Mouse (Mus musculus) kidney, embryonic 14.5 days (tissue): ENCODE measurements at regions not wholly inside any gene's neighbourhood (a gene's known extent, or its start where the extent isn't known, plus 50 kb on each side); places are given as distances from the start of the nearest gene placed in this dataset.

ENCODE experiments used
- ATAC-seq: fragments of 200-750 bp; cut with Nextera tagmentation; 2 replicates; pipeline ENCODE4 v1.8.0; 2017; ENCODE audit warnings: moderate number of reproducible peaks, mild to moderate bottlenecking, moderate TSS enrichment, moderate library complexity; ENCODE audit not compliant: low FRiP score, low TSS enrichment
- H3K27ac ChIP-seq: fragments of 300-500 bp; sonication (generic); 2 replicates; pipeline ENCODE4 v1.5.1; 2014; ENCODE audit warnings: low read depth, mild to moderate bottlenecking, low read length, moderate library complexity, mixed read lengths
- H3K27me3 ChIP-seq: fragments of 300-500 bp; sonication (generic); 2 replicates; pipeline ENCODE4 v1.6.1; 2014; ENCODE audit warnings: mild to moderate bottlenecking, low read length; ENCODE audit not compliant: control insufficient read depth, insufficient read depth
- H3K36me3 ChIP-seq: fragments of 300-500 bp; sonication (generic); 2 replicates; pipeline ENCODE4 v1.6.1; 2014; ENCODE audit warnings: low read length, mixed read lengths; ENCODE audit not compliant: control insufficient read depth, insufficient read depth
- H3K4me1 ChIP-seq: fragments of 300-500 bp; sonication (generic); 2 replicates; pipeline ENCODE4 v1.6.1; 2014; ENCODE audit warnings: low read length, mixed read lengths; ENCODE audit not compliant: control insufficient read depth, insufficient read depth
- H3K4me2 ChIP-seq: fragments of 300-500 bp; sonication (generic); replicated peaks from 2 replicates; pipeline ENCODE4 v1.6.1; 2014; ENCODE audit warnings: low read depth, mild to moderate bottlenecking, low read length
- H3K4me3 ChIP-seq: fragments of 300-500 bp; sonication (generic); 2 replicates; pipeline ENCODE4 v1.5.1; 2014; ENCODE audit warnings: mild to moderate bottlenecking, low read length
- H3K9ac ChIP-seq: fragments of 300-500 bp; sonication (generic); 2 replicates; pipeline ENCODE4 v1.6.1; 2014; ENCODE audit warnings: low read depth, mild to moderate bottlenecking, low read length, moderate library complexity
- H3K9me3 ChIP-seq: fragments of 300-500 bp; sonication (generic); 2 replicates; pipeline ENCODE4 v1.6.1; 2016; ENCODE audit warnings: low read length; ENCODE audit not compliant: control insufficient read depth
- WGBS: fragments of 180-500 bp; shearing (Covaris S2); extraction: QIAGEN DNeasy Blood & Tissue Kit; methylation state at CpG from one replicate; pipeline ENCODE4 v1.1.7; 2014; 5-methylcytosine and 5-hydroxymethylcytosine counted together

DNA sequence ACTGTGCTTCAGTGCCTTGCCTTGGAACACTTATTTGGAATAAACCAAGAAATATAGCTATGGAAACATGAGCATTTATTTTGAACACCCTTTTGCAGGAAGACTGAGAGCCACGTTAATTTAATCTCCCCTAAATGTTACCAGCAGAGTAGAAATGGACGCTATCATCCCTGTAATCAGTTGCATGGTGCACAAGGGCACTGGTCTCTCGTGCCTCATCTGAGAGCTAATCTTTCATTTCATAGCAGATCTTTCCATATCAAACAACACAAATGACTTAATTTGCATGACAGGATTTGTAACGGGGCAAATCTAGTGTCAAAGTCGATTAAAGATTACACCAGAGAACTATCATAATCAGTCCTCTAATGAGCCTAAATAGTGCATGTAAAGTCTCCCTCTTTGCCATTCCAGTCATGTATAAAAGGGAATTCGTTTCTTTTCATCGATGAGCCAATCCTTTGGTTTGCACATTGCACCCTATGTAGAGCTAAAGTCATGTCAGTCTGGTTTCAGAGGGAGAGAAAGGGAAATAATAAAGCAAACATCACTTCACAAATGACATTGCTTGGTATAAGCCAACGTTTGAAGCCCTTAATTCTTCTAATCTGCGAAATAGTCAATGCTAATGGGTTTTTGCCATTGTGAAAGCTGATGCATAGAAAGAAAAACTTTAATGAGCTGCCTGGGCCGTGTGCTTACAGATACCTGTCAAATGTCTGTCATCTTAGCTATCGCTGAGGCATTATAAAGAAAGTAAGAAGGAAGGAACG is 198.7 kb upstream of the Sp8 start:
- Histone ChIP-seq H3K27me3 (no peaks in the 10 kb centered on the region), H3K4me3 (no peak overlapping the region), H3K4me1 (no peaks in the 10 kb centered on the region), H3K27ac (no peak overlapping the region), H3K9me3 (no peaks in the 10 kb centered on the region), H3K4me2 (no peak overlapping the region), H3K36me3 (no peaks in the 10 kb centered on the region), H3K9ac (no peak overlapping the region)
- 84% methylated on average over 12 of the region's 12 CpGs for WGBS
- no peak for ATAC-seq

DNA sequence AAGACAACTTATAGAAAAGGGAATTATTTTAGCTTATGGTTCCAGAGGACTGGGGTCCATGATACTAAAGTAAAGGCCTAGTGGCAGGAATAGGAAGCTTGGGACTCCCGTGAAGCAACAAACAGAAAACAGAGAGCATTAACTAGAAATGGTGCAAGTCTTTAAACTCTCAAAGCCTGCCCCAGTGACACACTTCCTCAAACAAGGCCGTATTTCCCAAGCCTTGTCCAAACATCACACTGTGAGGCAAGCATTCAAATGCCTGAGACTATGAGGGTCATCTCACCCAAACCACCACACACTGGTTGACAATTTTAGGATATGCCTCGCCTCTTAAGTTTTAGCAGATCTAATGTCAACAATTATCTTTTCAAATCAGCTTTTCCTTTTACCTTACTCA is 205.2 kb upstream of the Sp8 start:
- Histone ChIP-seq H3K9me3 (no peaks in the 10 kb centered on the region), H3K36me3 (no peaks in the 10 kb centered on the region), H3K27me3 (no peaks in the 10 kb centered on the region), H3K4me2 (no peak overlapping the region), H3K4me1 (no peaks in the 10 kb centered on the region), H3K9ac (no peak overlapping the region), H3K4me3 (no peak overlapping the region), H3K27ac (no peak overlapping the region)
- no peak for ATAC-seq
- WGBS = 69% methylated on average over 3 of the region's 3 CpGs

DNA sequence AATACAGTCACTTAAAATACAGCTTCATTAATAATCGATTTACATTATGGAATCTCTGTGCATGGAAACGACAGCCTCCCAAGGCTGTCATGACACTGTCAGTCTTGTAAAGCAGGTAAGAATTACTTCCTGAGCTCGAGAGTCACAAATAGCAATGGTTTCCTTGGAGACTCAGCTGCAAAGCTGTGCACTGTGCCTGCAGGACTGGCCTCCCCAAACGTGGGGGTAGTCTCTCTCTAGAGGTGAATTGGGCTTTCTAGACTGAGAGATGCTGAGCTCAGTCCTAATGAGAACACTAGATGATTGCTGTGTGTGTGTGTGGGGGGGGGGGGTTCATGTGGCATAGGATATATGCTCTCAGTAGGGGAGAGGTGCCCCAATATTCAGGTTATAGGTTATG is 208.9 kb upstream of the Sp8 start:
- H3K27me3 ChIP-seq = no peaks in the 10 kb centered on the region
- WGBS = 48% methylated on average over 4 of the region's 4 CpGs
- no peaks in the 10 kb centered on the region for H3K36me3 ChIP-seq
- no peak for ATAC-seq
- no peaks in the 10 kb centered on the region for H3K4me1 ChIP-seq
- no peak overlapping the region for H3K27ac ChIP-seq
- H3K4me2 ChIP-seq = no peak overlapping the region
- 0 out of 2 replicates have a peak, but pooled peaks cover 2% of the 10 kb centered on the region for H3K9me3 ChIP-seq
- H3K9ac ChIP-seq = no peak overlapping the region
- no peak overlapping the region for H3K4me3 ChIP-seq

DNA sequence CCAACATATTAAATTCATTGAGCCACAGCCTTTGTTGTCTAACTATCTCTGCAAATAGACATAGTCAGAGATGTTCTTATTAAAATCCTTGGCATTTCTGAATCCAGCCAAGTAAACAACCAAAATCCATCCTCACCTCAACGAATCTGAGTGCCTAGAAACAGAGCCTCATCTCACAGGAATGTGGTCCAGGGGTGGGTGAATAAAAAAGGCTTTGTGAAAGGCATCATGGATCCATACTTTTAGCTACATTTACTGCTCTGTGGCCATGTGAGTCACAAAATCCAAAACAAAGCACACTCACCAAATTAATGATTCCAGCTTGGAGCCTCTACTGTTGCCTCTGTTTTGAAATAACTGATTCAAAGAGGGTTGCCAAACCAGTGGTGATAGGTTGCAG is 210.7 kb upstream of the Sp8 start:
- Histone ChIP-seq H3K9ac (no peak overlapping the region), H3K27ac (no peak overlapping the region), H3K4me1 (no peaks in the 10 kb centered on the region), H3K9me3 (0 out of 2 replicates have a peak, but pooled peaks cover 2% of the 10 kb centered on the region), H3K36me3 (no peaks in the 10 kb centered on the region), H3K4me2 (no peak overlapping the region), H3K27me3 (no peaks in the 10 kb centered on the region), H3K4me3 (no peak overlapping the region)
- 76% methylated on average over 1 of the region's 1 CpGs for WGBS
- no peak for ATAC-seq

DNA sequence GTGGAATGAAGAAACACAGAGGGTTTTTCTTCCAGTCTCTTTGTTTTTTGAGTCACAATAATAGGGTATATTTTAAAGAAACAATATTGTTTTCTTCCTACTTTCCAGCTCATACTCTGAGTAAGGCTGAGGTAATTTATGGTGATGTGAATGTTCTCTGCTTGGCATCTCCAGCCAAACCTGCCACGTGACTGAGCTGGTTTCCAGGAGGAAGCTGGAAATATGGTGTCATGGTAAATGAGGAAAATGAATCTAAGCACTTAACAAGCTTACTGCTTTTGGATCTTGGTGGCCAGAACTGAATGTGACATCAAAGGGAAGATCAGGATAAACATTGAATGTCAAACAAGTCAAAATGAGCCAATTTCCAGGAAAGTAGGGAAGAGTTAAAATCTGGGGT is 215.8 kb upstream of the Sp8 start:
- Histone ChIP-seq H3K4me2 (no peak overlapping the region), H3K4me1 (no peaks in the 10 kb centered on the region), H3K27me3 (no peaks in the 10 kb centered on the region), H3K4me3 (no peak overlapping the region), H3K9ac (no peak overlapping the region), H3K27ac (no peak overlapping the region), H3K9me3 (0 out of 2 replicates have a peak, but pooled peaks cover 2% of the 10 kb centered on the region), H3K36me3 (no peaks in the 10 kb centered on the region)
- ATAC-seq = no peak
- 61% methylated on average over 1 of the region's 1 CpGs for WGBS

- Histone ChIP-seq H3K4me2 (no peak overlapping the region), H3K27ac (no peak overlapping the region), H3K4me1 (no peaks in the 10 kb centered on the region), H3K27me3 (no peaks in the 10 kb centered on the region), H3K9ac (no peak overlapping the region), H3K9me3 (no peaks in the 10 kb centered on the region), H3K36me3 (no peaks in the 10 kb centered on the region), H3K4me3 (no peak overlapping the region)
- WGBS = 48% methylated on average over 1 of the region's 1 CpGs
- no peak for ATAC-seq
These were observed 224.2 kb upstream of the Sp8 start for GRCm38 (mm10) chr12:118621697-118622485.

DNA sequence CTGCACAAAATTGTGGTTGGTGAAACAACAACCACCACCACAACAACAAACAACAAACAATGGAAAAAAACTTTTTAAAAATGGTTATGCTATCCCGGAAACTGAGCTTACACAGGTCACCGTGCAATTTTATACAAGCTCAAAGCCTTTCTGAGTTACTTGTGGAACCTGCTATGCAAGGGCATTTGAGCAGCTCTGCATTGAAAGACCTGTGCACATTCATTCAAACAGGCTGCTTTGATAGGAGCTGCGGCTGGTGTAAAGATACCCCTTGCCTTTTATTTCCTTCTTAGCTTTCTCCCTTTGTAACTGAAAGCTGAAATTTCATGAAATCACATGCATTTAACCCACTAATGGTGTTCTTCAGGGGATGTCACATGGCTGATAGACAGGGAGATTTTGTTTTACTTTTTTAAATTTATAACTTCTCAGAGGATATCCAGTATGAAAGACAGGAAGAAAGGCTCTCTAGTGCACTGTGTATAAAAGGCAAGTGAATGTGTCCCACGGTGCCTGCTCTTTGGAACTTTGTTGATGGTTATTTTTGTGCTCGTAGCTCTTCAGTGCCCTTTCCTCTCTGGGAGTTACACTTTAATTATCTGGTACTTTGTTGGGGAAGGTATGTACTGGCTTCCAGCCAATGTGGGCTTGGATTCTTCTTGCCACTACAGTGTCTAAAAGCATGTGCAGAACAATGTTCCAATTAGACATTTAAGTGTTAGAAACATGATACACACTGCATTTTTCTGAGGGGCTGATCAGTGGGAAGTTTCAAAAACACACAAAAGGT is 225.1 kb upstream of the Sp8 start:
- ATAC-seq = 0 out of 2 replicates have a peak, but pooled peaks have one; percentile 43

GRCm38 (mm10) chr12:118597015-118597414 is 249.1 kb upstream of the Sp8 start:
- Histone ChIP-seq H3K9ac (no peak overlapping the region), H3K36me3 (no peaks in the 10 kb centered on the region), H3K9me3 (no peaks in the 10 kb centered on the region), H3K4me1 (no peaks in the 10 kb centered on the region), H3K4me3 (no peak overlapping the region), H3K27ac (no peak overlapping the region), H3K27me3 (no peaks in the 10 kb centered on the region; the same call in 1 of the 2 replicates), H3K4me2 (no peak overlapping the region)
- WGBS = 88% methylated on average over 4 of the region's 4 CpGs
- no peak for ATAC-seq

More for the DNA sequence above, 225.1 kb upstream of the Sp8 start:
- Histone ChIP-seq H3K27ac (no peak overlapping the region), H3K27me3 (no peaks in the 10 kb centered on the region), H3K4me1 (no peaks in the 10 kb centered on the region), H3K9ac (no peak overlapping the region), H3K9me3 (no peaks in the 10 kb centered on the region), H3K4me2 (no peak overlapping the region), H3K36me3 (no peaks in the 10 kb centered on the region), H3K4me3 (no peak overlapping the region)
- WGBS = 32% methylated on average over 5 of the region's 5 CpGs
